Mouse (Mus musculus): Measurements from ENCODE around the gene Slc15a3. TPM values are rescaled to one million over a fixed set of nuclear protein-coding genes. Genes with fewer than 3 reads are reported as not detected.

The Slc15a3 gene
- polyA plus RNA-seq, 1 experiment from 2014 or later: 0.34 TPM

DNA sequence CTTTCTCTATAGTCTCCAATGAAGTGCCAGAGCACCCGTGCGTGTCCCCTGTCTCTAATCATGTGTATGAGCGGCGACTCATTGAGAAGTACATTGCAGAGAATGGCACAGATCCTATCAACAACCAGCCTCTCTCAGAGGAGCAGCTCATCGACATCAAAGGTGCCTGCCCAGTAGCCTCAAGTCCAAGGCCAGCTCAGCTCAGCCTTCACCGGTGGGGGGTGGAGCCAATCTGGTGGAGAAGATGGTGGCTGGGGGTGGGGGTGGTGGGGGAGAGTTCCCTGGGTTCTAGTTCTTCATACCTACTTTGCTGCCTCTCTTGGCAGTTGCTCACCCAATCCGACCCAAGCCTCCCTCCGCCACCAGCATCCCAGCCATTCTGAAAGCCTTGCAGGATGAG is 58.0 kb downstream of the Slc15a3 start:
- no peaks in the 10 kb centered on the region for H3K27me3 ChIP-seq
- H3K4me1 ChIP-seq: peaks cover 15% of the 10 kb centered on the region
- WGBS: 90% methylated on average over 8 of the region's 8 CpGs
- H3K9me3 ChIP-seq: no peaks in the 10 kb centered on the region
- ATAC-seq (ENCODE audit: insufficient number of reproducible peaks, insufficient read depth, low FRiP score, low TSS enrichment, low read depth): no peak
- peaks cover 52% of the 10 kb centered on the region for H3K36me3 ChIP-seq
- H3K4me2 ChIP-seq: no peak overlapping the region
- no peak overlapping the region for H3K4me3 ChIP-seq
- no peak overlapping the region for H3K27ac ChIP-seq
- peak overlapping the region; percentile 93 for H3K9ac ChIP-seq

DNA sequence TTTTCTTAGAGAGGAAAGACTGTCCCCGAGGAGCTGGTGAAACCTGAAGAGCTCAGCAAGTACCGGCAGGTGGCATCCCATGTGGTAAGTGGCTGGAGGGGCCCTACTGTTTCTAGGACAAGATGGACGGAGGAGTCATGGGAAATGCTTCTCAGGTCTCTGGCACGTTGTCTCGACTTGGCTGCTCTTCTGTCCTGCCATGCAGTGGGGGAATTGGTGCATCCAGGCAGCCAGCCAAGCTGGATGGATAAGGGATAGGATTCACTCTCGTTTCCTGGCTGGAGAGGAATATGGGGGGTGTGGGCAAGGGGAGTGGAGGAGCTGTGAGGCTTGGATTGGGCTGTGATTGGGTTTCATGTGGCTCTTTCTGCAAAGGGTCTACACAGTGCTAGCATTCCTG is 60.8 kb downstream of the Slc15a3 start:
- no peak overlapping the region for H3K4me2 ChIP-seq
- no peaks in the 10 kb centered on the region for H3K9me3 ChIP-seq
- WGBS: 87% methylated on average over 6 of the region's 6 CpGs
- H3K27me3 ChIP-seq: no peaks in the 10 kb centered on the region
- H3K27ac ChIP-seq: no peak overlapping the region
- no peak for ATAC-seq (ENCODE audit: insufficient number of reproducible peaks, insufficient read depth, low FRiP score, low TSS enrichment, low read depth)
- peaks cover 15% of the 10 kb centered on the region for H3K4me1 ChIP-seq
- peaks cover 80% of the 10 kb centered on the region for H3K36me3 ChIP-seq
- no peak overlapping the region for H3K9ac ChIP-seq
- no peak overlapping the region for H3K4me3 ChIP-seq

DNA sequence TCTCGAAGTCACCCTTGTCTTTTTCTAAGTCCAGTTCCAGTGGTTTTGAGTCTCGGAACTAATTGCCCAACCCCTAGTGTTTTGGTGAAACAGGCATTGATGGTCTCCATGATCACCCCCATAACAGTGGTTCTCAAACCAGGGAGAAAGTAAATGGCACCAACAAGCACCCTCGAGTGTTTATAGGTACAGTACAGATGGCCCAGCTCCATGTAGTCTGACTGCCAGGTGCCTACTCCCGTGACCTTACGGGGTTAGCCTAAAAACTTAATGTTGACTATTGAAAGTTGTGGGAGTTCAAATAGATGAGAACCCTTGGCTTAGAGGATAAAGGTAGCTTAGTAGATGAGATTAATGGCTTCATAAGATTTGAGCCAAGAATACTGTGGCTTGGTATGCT is 61.5 kb downstream of the Slc15a3 start:
- peaks cover 13% of the 10 kb centered on the region for H3K4me1 ChIP-seq
- no peak overlapping the region for H3K9ac ChIP-seq
- H3K9me3 ChIP-seq: no peaks in the 10 kb centered on the region
- no peak for ATAC-seq (ENCODE audit: insufficient number of reproducible peaks, insufficient read depth, low FRiP score, low TSS enrichment, low read depth)
- WGBS: 96% methylated on average over 5 of the region's 5 CpGs
- no peaks in the 10 kb centered on the region for H3K27me3 ChIP-seq
- no peak overlapping the region for H3K27ac ChIP-seq
- no peak overlapping the region for H3K4me3 ChIP-seq
- no peak overlapping the region for H3K4me2 ChIP-seq
- peaks cover 88% of the 10 kb centered on the region for H3K36me3 ChIP-seq

DNA sequence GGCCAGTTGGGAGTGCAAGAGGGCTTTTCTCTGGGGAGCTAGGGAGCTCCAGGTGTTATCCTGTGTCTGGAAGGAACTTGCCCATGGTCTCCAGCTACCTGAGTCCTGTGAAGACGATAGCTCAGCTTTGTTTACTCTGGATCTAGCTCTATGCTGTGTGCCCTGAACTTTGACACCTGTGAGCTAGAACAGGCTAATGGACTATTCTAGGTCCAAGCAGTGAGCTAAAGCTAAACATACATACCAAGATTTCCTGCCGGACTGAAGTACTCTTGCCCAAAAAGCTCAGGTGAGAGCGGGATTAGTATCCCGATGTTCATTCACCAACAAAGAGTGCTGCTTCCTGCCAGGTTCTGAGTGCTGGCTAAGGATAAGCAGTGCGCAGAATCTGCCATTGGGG is 65.0 kb downstream of the Slc15a3 start:
- Histone ChIP-seq H3K4me1 (peaks cover 9% of the 10 kb centered on the region; the same call in 1 of the 2 replicates), H3K36me3 (peaks cover 94% of the 10 kb centered on the region), H3K4me2 (no peak overlapping the region), H3K4me3 (no peak overlapping the region), H3K9ac (no peak overlapping the region), H3K27me3 (no peaks in the 10 kb centered on the region), H3K27ac (peak overlapping the region; percentile 22; the same call in 1 of the 2 replicates), H3K9me3 (no peaks in the 10 kb centered on the region)
- 88% methylated on average over 5 of the region's 5 CpGs for WGBS
- ATAC-seq (ENCODE audit: insufficient number of reproducible peaks, insufficient read depth, low FRiP score, low TSS enrichment, low read depth): no peak

DNA sequence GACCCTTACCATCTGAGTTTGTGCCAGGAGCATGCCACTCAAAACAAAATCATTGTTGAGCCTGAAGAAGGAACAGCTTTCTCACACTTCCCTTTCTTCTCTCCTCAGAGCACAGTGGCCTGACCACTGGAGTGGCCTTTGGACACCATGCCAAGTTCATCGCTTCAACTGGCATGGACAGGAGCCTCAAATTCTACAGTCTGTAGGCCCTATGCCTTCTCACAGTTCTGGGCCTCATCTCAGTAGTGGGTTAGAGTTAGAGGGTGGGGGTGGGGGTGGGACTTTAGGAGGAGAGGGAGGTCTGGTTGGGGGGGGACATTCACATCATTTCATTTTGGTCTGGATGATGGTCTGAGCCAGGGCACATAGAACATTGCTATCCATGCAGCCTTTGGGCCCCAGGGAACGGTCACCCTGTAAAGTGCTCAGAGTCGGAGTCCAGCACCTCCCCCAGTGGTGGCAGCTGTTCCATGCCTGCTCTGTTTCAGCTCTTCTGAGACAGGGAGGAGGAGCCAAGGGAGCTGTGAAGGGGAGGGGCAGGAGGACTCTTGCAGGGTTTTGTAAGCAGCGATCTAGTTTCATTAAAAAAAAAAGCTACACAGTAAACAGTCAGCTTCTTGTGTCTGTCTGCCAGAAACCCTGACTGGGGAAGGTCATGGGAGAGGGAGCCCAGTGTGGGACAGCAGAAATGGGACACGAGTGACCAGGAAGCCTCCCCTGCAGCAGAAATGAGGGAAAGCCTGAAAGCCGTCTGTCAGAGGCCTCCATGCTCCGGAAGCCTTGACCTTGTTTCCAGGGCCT is 65.6 kb downstream of the Slc15a3 start:
- Histone ChIP-seq H3K4me3 (no peak overlapping the region), H3K4me1 (peaks cover 9% of the 10 kb centered on the region; the same call in 1 of the 2 replicates), H3K4me2 (no peak overlapping the region), H3K27me3 (no peaks in the 10 kb centered on the region), H3K27ac (peak overlapping the region; percentile 22; the same call in 1 of the 2 replicates), H3K9me3 (no peaks in the 10 kb centered on the region), H3K36me3 (peaks cover 88% of the 10 kb centered on the region), H3K9ac (no peak overlapping the region)
- ATAC-seq (ENCODE audit: insufficient number of reproducible peaks, insufficient read depth, low FRiP score, low TSS enrichment, low read depth): no peak
- WGBS: 63% methylated on average over 7 of the region's 7 CpGs

DNA sequence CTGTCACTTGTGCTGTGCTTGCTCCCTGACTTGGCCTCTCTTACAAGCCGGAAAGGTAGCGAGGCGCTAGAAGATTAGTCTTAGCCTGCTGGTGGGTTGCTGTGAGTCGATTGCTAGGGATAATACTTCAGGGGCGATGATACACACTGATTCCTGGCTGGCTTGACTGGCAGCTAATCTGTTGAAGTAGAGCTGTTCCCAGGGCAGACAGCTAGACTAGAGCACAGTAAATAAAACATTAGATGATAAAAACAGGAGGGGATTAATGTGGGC is 66.1 kb downstream of the Slc15a3 start:
- Histone ChIP-seq H3K9ac (no peak overlapping the region), H3K4me1 (peaks cover 9% of the 10 kb centered on the region; the same call in 1 of the 2 replicates), H3K4me3 (no peak overlapping the region), H3K4me2 (no peak overlapping the region), H3K9me3 (no peaks in the 10 kb centered on the region), H3K36me3 (peaks cover 83% of the 10 kb centered on the region), H3K27ac (0 out of 2 replicates have a peak overlapping the region, but pooled peaks have one; percentile 12), H3K27me3 (no peaks in the 10 kb centered on the region)
- no peak for ATAC-seq (ENCODE audit: insufficient number of reproducible peaks, insufficient read depth, low FRiP score, low TSS enrichment, low read depth)
- WGBS: 83% methylated on average over 5 of the region's 5 CpGs

DNA sequence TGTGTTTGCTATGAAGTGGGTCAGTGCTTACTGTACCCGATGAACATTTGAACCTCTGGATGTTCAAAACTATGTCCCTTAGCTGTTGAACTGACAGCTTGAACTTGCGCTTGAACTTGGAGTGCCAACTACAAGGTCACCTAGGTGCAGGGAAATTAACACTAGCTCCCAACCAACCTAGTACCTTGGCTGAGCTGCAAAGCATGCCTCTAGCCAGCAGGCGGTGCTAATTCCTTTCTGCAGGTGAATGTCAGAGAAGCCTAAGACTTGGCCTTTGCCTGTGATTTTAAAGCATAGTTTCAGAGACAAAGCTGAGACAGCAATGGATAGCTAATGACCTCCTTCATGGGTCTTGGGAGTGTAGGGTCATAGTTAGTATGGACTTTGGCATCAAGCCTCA is 68.4 kb downstream of the Slc15a3 start:
- Histone ChIP-seq H3K4me3 (no peak overlapping the region), H3K9me3 (no peaks in the 10 kb centered on the region), H3K4me1 (peaks cover 9% of the 10 kb centered on the region; the same call in 1 of the 2 replicates), H3K4me2 (no peak overlapping the region), H3K9ac (no peak overlapping the region), H3K27me3 (no peaks in the 10 kb centered on the region), H3K27ac (no peak overlapping the region), H3K36me3 (peaks cover 60% of the 10 kb centered on the region)
- 57% methylated on average over 3 of the region's 3 CpGs for WGBS
- ATAC-seq (ENCODE audit: insufficient number of reproducible peaks, insufficient read depth, low FRiP score, low TSS enrichment, low read depth): no peak

Other genes starting within 250 kb of the Slc15a3 start
- gene Ddb1, start 234.4 kb upstream of the Slc15a3 start, polyA plus RNA-seq (2015; fragmentation: Nextera tagmentation; extraction: Ambion mirVana): 355 and 368 TPM in 2 replicates
- 16.3 and 17.0 TPM in 2 replicates for gene Tkfc, start 234.1 kb upstream of the Slc15a3 start, polyA plus RNA-seq (2015; fragmentation: Nextera tagmentation; extraction: Ambion mirVana)
- 3.1 and 3.8 TPM in 2 replicates for gene Vwce, start 205.5 kb upstream of the Slc15a3 start, polyA plus RNA-seq (2015; fragmentation: Nextera tagmentation; extraction: Ambion mirVana)
- not detected in 2 replicates for gene Pga5, start 161.7 kb upstream of the Slc15a3 start, polyA plus RNA-seq (2015; fragmentation: Nextera tagmentation; extraction: Ambion mirVana)
- gene Vps37c, start 151.0 kb upstream of the Slc15a3 start, polyA plus RNA-seq (2015; fragmentation: Nextera tagmentation; extraction: Ambion mirVana): 36.4 and 36.8 TPM in 2 replicates
- 0.41 and 0.42 TPM in 2 replicates for gene Cd5, start 100.7 kb upstream of the Slc15a3 start, polyA plus RNA-seq (2015; fragmentation: Nextera tagmentation; extraction: Ambion mirVana)
- 0.08 and 0.15 TPM in 2 replicates for gene Cd6, start 9.7 kb upstream of the Slc15a3 start, polyA plus RNA-seq (2015; fragmentation: Nextera tagmentation; extraction: Ambion mirVana)
- 99.9 and 107 TPM in 2 replicates for gene Tmem132a, start 30.2 kb downstream of the Slc15a3 start, polyA plus RNA-seq (2015; fragmentation: Nextera tagmentation; extraction: Ambion mirVana)
- 82.6 and 87.1 TPM in 2 replicates for gene Tmem109, start 42.3 kb downstream of the Slc15a3 start, polyA plus RNA-seq (2015; fragmentation: Nextera tagmentation; extraction: Ambion mirVana)
- gene Prpf19, start 55.5 kb downstream of the Slc15a3 start, polyA plus RNA-seq (2015; fragmentation: Nextera tagmentation; extraction: Ambion mirVana): 45.3 and 47.5 TPM in 2 replicates
- gene Zp1, start 80.9 kb downstream of the Slc15a3 start, polyA plus RNA-seq (2015; fragmentation: Nextera tagmentation; extraction: Ambion mirVana): not detected in 2 replicates
- 0.10 TPM in 1 of 2 replicates, not detected in the other for gene Ptgdr2, start 97.4 kb downstream of the Slc15a3 start, polyA plus RNA-seq (2015; fragmentation: Nextera tagmentation; extraction: Ambion mirVana)
- gene Ccdc86, start 109.5 kb downstream of the Slc15a3 start, polyA plus RNA-seq (2015; fragmentation: Nextera tagmentation; extraction: Ambion mirVana): 27.4 and 31.6 TPM in 2 replicates
- gene Ms4a10, start 134.9 kb downstream of the Slc15a3 start, polyA plus RNA-seq (2015; fragmentation: Nextera tagmentation; extraction: Ambion mirVana): not detected in 2 replicates
- not detected in 2 replicates for gene Ms4a15, start 153.5 kb downstream of the Slc15a3 start, polyA plus RNA-seq (2015; fragmentation: Nextera tagmentation; extraction: Ambion mirVana)
- gene Ms4a18, start 178.3 kb downstream of the Slc15a3 start, polyA plus RNA-seq (2015; fragmentation: Nextera tagmentation; extraction: Ambion mirVana): not detected in 2 replicates
- gene Ms4a8a, start 241.4 kb downstream of the Slc15a3 start, polyA plus RNA-seq (2015; fragmentation: Nextera tagmentation; extraction: Ambion mirVana): not detected in 2 replicates

Data from embryonic facial prominence, embryonic 13.5 days (tissue).